Mouse (Mus musculus): ENCODE measurements around the gene Col11a2. TPM values are rescaled to one million over a fixed set of nuclear protein-coding genes. Genes with fewer than 3 reads are reported as not detected.

Gene Col11a2
- polyA plus RNA-seq, 1 experiment from 2014 or later: 0.79 TPM

DNA sequence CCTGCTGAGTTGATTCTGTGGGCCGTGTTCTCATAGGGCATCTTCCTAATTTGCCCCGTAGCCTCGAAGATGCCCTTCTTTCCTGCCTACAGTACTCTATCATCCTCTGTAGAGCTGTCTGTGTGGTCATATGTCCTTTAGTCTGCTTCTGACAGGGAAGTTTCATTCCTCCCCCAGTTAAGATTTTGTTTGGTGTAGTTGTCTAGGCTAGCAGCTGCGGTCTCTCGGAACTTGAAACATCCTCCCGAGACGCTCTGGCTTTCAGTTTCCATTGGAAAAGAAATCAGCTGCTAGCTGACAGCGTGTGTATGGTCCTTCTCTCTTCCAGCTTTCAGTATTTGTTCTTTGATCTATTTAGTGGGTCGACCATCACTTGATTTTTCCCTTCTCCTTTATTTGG is 65.6 kb downstream of the Col11a2 start:
- peaks cover 3% of the 10 kb centered on the region; the same call in 1 of the 2 replicates for H3K27me3 ChIP-seq
- H3K4me3 ChIP-seq (replicated peaks): no peak overlapping the region
- H3K27ac ChIP-seq (replicated peaks): no peak overlapping the region
- no peak overlapping the region for H3K4me2 ChIP-seq
- 76% methylated on average over 9 of the region's 9 CpGs for WGBS (ENCODE audit: insufficient replicate concordance)
- no peak overlapping the region for H3K9ac ChIP-seq
- peaks cover 2% of the 10 kb centered on the region; the same call in 1 of the 2 replicates for H3K4me1 ChIP-seq (replicated peaks)
- no peaks in the 10 kb centered on the region for H3K9me3 ChIP-seq (replicated peaks)
- peaks cover 10% of the 10 kb centered on the region for H3K36me3 ChIP-seq (replicated peaks)
- no peak for ATAC-seq (ENCODE audit: insufficient read depth)

DNA sequence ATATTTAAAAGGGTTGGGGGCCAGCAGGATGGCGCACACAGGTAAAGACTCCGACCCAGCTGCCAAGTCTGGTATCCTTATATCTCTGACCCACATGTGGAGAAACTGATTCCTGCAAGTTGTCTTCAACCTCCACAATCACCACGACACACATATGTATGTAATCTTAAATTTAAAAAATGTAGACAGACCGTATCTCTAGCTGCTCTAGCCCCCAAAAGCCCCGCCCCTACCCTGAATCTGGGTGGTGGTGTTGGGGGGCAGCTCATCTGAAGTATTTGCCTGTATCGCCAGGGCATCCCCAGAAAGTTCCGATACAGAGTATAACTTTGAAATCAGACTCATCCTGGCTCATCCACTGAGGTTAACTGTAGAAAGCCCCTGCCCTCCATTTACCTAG is 67.3 kb downstream of the Col11a2 start:
- Histone ChIP-seq H3K4me1 (replicated peaks) (peaks cover 2% of the 10 kb centered on the region; the same call in 1 of the 2 replicates), H3K27me3 (no peaks in the 10 kb centered on the region), H3K4me2 (no peak overlapping the region), H3K9me3 (replicated peaks) (no peaks in the 10 kb centered on the region), H3K9ac (no peak overlapping the region), H3K27ac (replicated peaks) (no peak overlapping the region), H3K36me3 (replicated peaks) (peaks cover 27% of the 10 kb centered on the region), H3K4me3 (replicated peaks) (no peak overlapping the region)
- WGBS (ENCODE audit: insufficient replicate concordance): 66% methylated on average over 7 of the region's 7 CpGs
- ATAC-seq (ENCODE audit: insufficient read depth): no peak

DNA sequence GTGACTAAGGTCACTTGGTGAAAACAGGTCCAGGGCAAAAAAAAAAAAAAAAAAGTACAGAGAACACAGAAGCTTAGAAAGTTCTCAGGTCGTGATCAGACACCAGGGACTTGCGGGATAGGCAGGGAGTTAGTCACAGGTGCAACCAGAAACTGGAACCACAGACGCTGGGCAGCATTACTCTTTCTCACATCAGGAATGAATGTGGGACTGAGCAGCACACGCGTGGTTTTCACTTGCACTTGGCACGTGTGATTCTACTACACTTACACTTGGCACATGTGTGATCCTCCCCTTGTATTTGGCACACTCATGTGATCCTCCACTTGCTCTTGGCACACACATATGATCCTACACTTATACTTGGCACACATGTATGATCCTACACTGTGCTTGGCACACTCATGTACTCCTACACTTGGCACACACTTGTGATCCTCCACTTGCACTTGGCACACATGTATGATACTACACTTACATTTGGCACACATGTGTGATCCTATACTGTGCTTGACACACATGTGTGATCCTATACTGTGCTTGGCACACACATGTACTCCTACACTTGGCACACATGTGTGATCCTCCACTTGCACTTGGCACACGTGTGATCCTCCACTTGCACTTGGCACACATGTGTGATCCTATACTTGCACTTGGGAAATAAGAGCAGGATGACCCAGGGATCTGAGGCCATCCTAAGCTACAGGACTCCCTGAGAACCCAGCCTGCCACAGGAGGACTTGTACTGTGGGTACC is 68.1 kb downstream of the Col11a2 start:
- Histone ChIP-seq H3K27ac (replicated peaks) (no peak overlapping the region), H3K27me3 (no peaks in the 10 kb centered on the region), H3K4me3 (replicated peaks) (no peak overlapping the region), H3K9ac (no peak overlapping the region), H3K4me2 (no peak overlapping the region), H3K4me1 (replicated peaks) (no peaks in the 10 kb centered on the region), H3K36me3 (replicated peaks) (peaks cover 35% of the 10 kb centered on the region), H3K9me3 (replicated peaks) (no peaks in the 10 kb centered on the region)
- WGBS (ENCODE audit: insufficient replicate concordance): 77% methylated on average over 7 of the region's 7 CpGs
- no peak for ATAC-seq (ENCODE audit: insufficient read depth)

DNA sequence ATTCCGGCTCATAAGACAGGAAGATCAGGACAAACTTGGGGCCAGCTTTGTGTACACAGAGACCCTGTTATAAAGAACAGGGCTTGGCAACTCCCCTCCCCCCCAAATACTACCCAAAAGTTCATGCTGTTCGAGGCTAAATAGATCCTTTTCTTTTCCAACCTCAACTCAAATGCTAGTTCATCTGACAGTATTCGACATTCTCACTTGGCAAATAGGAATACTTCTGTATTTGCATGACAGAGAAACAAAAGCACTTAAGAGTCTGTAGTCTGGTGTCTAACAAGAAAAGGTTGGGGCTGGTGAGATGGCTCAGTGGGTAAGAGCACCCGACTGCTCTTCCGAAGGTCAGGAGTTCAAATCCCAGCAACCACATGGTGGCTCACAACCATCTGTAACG is 69.2 kb downstream of the Col11a2 start:
- Histone ChIP-seq H3K4me3 (replicated peaks) (no peak overlapping the region), H3K4me1 (replicated peaks) (no peaks in the 10 kb centered on the region), H3K27ac (replicated peaks) (no peak overlapping the region), H3K27me3 (no peaks in the 10 kb centered on the region), H3K36me3 (replicated peaks) (peaks cover 46% of the 10 kb centered on the region), H3K4me2 (no peak overlapping the region), H3K9me3 (replicated peaks) (no peaks in the 10 kb centered on the region), H3K9ac (no peak overlapping the region)
- 80% methylated on average over 6 of the region's 6 CpGs for WGBS (ENCODE audit: insufficient replicate concordance)
- ATAC-seq (ENCODE audit: insufficient read depth): no peak

DNA sequence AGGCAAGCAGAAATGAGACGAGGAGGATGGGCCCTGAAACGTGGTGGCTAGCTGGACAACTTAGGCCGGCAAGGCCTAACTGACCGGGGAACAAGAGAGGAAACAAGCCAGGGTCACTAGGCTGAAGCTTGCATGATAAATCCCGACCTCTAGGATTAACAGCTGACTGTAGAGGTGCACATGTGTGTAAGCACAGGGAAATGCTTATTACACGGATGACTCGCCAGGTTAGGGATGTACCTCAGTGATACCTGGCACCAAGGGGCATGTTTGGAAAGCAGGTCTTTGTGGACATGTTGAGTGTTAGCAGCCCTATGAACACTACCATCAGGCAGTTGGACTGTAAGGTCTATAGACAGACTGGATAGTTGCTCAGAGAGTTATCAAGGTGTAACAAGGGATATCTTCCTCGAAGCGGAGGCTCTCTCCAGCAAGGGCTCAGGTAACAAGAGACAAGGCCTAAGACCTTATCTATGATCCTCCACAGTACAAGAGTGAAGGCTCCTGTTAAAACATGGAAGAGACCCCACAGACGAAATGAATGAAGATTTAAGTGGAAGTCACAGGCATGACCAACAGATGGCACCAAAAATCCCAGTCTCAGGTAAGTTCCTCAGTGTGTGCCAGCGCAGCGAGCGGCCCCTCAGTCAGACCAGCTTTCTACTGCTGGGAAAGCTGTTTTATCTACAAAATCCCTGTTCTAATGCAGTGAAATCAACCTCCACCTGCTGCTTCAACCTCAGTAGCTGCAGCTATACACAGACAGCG is 70.0 kb downstream of the Col11a2 start:
- 0 out of 2 replicates have a peak overlapping the region, but pooled peaks have one; percentile 24 for H3K27ac ChIP-seq (replicated peaks)
- no peak overlapping the region for H3K4me2 ChIP-seq
- no peak for ATAC-seq (ENCODE audit: insufficient read depth)
- no peaks in the 10 kb centered on the region for H3K9me3 ChIP-seq (replicated peaks)
- 70% methylated on average over 14 of the region's 14 CpGs for WGBS (ENCODE audit: insufficient replicate concordance)
- H3K36me3 ChIP-seq (replicated peaks): peaks cover 54% of the 10 kb centered on the region
- no peaks in the 10 kb centered on the region for H3K27me3 ChIP-seq
- H3K9ac ChIP-seq: no peak overlapping the region
- H3K4me1 ChIP-seq (replicated peaks): no peaks in the 10 kb centered on the region
- H3K4me3 ChIP-seq (replicated peaks): no peak overlapping the region

DNA sequence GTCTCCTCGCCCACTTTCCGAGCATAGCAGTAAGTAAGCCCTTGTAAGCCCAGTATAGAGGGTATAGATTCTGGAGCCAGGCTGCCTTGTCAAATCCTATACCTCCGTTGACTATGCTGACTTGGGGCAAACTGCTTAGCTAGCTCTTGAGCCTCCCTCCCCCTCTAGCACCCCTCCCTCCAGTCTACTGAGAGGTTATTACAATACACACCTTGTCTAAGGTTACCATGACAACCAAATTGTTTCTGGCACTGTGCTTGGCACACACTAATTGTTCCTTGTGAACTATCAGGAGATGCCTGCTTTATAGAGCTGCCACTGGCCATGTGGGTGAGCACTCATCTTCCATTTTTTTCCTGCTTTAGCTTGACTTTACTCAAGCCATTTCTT is 70.6 kb downstream of the Col11a2 start:
- no peak overlapping the region for H3K9ac ChIP-seq
- H3K4me3 ChIP-seq (replicated peaks): no peak overlapping the region
- H3K9me3 ChIP-seq (replicated peaks): no peaks in the 10 kb centered on the region
- H3K4me2 ChIP-seq: no peak overlapping the region
- peaks cover 60% of the 10 kb centered on the region for H3K36me3 ChIP-seq (replicated peaks)
- peaks cover 2% of the 10 kb centered on the region for H3K4me1 ChIP-seq (replicated peaks)
- H3K27me3 ChIP-seq: no peaks in the 10 kb centered on the region
- H3K27ac ChIP-seq (replicated peaks): 0 out of 2 replicates have a peak overlapping the region, but pooled peaks have one; percentile 24
- no peak for ATAC-seq (ENCODE audit: insufficient read depth)
- WGBS (ENCODE audit: insufficient replicate concordance): 69% methylated on average over 3 of the region's 3 CpGs

DNA sequence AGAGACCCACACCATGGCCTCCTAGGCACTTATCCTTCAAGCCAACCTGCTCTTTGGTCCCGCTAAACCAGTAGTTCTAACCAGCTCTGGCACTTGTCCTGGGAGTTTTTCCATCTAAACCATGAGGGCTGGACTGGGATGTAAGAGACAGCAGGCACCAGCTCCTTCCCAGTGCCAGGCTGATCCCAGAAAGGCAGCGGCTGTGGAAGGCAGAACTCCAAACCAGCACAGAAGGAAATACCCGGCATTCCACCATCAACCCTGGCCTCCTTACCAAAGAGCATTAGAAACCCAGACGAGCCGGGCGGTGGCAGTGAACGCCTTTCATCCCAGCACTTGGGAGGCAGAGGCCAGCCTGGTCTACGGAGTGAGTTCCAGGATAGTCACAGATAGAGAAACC is 71.1 kb downstream of the Col11a2 start:
- H3K27ac ChIP-seq (replicated peaks): 0 out of 2 replicates have a peak overlapping the region, but pooled peaks have one; percentile 24
- WGBS (ENCODE audit: insufficient replicate concordance): 81% methylated on average over 8 of the region's 8 CpGs
- peaks cover 7% of the 10 kb centered on the region for H3K4me1 ChIP-seq (replicated peaks)
- H3K4me2 ChIP-seq: no peak overlapping the region
- no peak overlapping the region for H3K4me3 ChIP-seq (replicated peaks)
- no peaks in the 10 kb centered on the region for H3K9me3 ChIP-seq (replicated peaks)
- no peak for ATAC-seq (ENCODE audit: insufficient read depth)
- H3K36me3 ChIP-seq (replicated peaks): peaks cover 65% of the 10 kb centered on the region
- no peak overlapping the region for H3K9ac ChIP-seq
- H3K27me3 ChIP-seq: no peaks in the 10 kb centered on the region

DNA sequence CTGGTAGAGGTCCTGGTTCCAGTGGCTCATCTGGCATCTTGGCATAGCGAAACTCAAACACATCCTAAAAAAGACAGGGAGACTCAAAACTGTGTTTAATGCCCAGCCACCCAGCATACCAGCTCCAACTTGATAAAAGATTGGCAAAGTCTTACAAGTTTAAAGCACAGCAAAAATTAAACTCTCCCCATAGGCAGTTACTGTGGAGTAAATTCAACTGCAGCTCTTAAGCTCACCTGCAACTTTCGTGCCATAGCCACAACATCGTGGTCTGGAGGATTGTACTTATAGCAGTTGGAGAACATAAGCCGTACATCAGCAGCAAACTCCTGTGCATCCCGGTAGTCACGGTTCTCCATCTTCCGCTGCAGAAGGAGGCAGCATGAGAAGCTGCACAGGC is 74.9 kb downstream of the Col11a2 start:
- Histone ChIP-seq H3K36me3 (replicated peaks) (peaks cover 97% of the 10 kb centered on the region), H3K27me3 (no peaks in the 10 kb centered on the region), H3K9me3 (replicated peaks) (no peaks in the 10 kb centered on the region), H3K4me2 (no peak overlapping the region), H3K9ac (no peak overlapping the region), H3K27ac (replicated peaks) (no peak overlapping the region), H3K4me3 (replicated peaks) (no peak overlapping the region), H3K4me1 (replicated peaks) (peaks cover 31% of the 10 kb centered on the region)
- ATAC-seq (ENCODE audit: insufficient read depth): no peak
- WGBS (ENCODE audit: insufficient replicate concordance): 89% methylated on average over 7 of the region's 7 CpGs

MicroRNA genes within 50 kb of the gene (microRNA counts, 519-probe panel; counts per million panel counts)
- microRNA mmu-miR-219: not detected

Small RNA genes within 50 kb of the gene (microRNA-seq; reads per million reads assigned to microRNA genes)
- gene Mir219a-1: not detected
- not detected for gene Mir219c

Other genes starting within 250 kb of the Col11a2 start
- 10.4 and 12.8 TPM in 2 replicates for gene Kank3, start 228.9 kb upstream of the Col11a2 start, polyA plus RNA-seq (2015; fragmentation: Nextera tagmentation; extraction: Ambion mirVana)
- 356 and 444 TPM in 2 replicates for gene Rps28, start 214.9 kb upstream of the Col11a2 start, polyA plus RNA-seq (2015; fragmentation: Nextera tagmentation; extraction: Ambion mirVana)
- 240 and 251 TPM in 2 replicates for gene Ndufa7, start 214.9 kb upstream of the Col11a2 start, polyA plus RNA-seq (2015; fragmentation: Nextera tagmentation; extraction: Ambion mirVana)
- gene Cd320, start 196.3 kb upstream of the Col11a2 start, polyA plus RNA-seq (2015; fragmentation: Nextera tagmentation; extraction: Ambion mirVana): 14.4 and 14.7 TPM in 2 replicates
- gene Gm7029, start 165.6 kb upstream of the Col11a2 start, polyA plus RNA-seq (2015; fragmentation: Nextera tagmentation; extraction: Ambion mirVana): not detected in 2 replicates
- 7.5 and 8.3 TPM in 2 replicates for gene Kifc1, start 148.8 kb upstream of the Col11a2 start, polyA plus RNA-seq (2015; fragmentation: Nextera tagmentation; extraction: Ambion mirVana)
- gene Platr17, start 134.3 kb upstream of the Col11a2 start, polyA plus RNA-seq (2015; fragmentation: Nextera tagmentation; extraction: Ambion mirVana): 0.35 and 0.38 TPM in 2 replicates
- gene Daxx, start 130.0 kb upstream of the Col11a2 start, polyA plus RNA-seq (2015; fragmentation: Nextera tagmentation; extraction: Ambion mirVana): 18.7 and 20.4 TPM in 2 replicates
- gene Tapbp, start 123.5 kb upstream of the Col11a2 start, polyA plus RNA-seq (2015; fragmentation: Nextera tagmentation; extraction: Ambion mirVana): 33.3 and 35.7 TPM in 2 replicates
- gene Zbtb22, start 123.5 kb upstream of the Col11a2 start, polyA plus RNA-seq (2015; fragmentation: Nextera tagmentation; extraction: Ambion mirVana): 8.2 and 9.8 TPM in 2 replicates
- 8.2 and 10.2 TPM in 2 replicates for gene Rgl2, start 109.9 kb upstream of the Col11a2 start, polyA plus RNA-seq (2015; fragmentation: Nextera tagmentation; extraction: Ambion mirVana)
- 89.6 and 96.8 TPM in 2 replicates for gene Pfdn6, start 99.1 kb upstream of the Col11a2 start, polyA plus RNA-seq (2015; fragmentation: Nextera tagmentation; extraction: Ambion mirVana)
- 18.4 and 19.3 TPM in 2 replicates for gene Wdr46, start 98.8 kb upstream of the Col11a2 start, polyA plus RNA-seq (2015; fragmentation: Nextera tagmentation; extraction: Ambion mirVana)
- 2.4 and 2.5 TPM in 2 replicates for gene B3galt4, start 87.9 kb upstream of the Col11a2 start, polyA plus RNA-seq (2015; fragmentation: Nextera tagmentation; extraction: Ambion mirVana)
- gene Vps52, start 83.6 kb upstream of the Col11a2 start, polyA plus RNA-seq (2015; fragmentation: Nextera tagmentation; extraction: Ambion mirVana): 23.3 and 24.6 TPM in 2 replicates
- gene Rps18, start 83.4 kb upstream of the Col11a2 start, polyA plus RNA-seq (2015; fragmentation: Nextera tagmentation; extraction: Ambion mirVana): 939 and 1,010 TPM in 2 replicates
- 123 and 165 TPM in 2 replicates for gene H2-K1, start 39.1 kb upstream of the Col11a2 start, polyA plus RNA-seq (2015; fragmentation: Nextera tagmentation; extraction: Ambion mirVana)
- gene Ring1, start 14.8 kb upstream of the Col11a2 start, polyA plus RNA-seq (2015; fragmentation: Nextera tagmentation; extraction: Ambion mirVana): 5.5 and 7.2 TPM in 2 replicates
- gene H2-Ke6, start 11.4 kb upstream of the Col11a2 start, polyA plus RNA-seq (2015; fragmentation: Nextera tagmentation; extraction: Ambion mirVana): 30.7 and 37.0 TPM in 2 replicates
- 56.3 and 68.5 TPM in 2 replicates for gene Slc39a7, start 7.8 kb upstream of the Col11a2 start, polyA plus RNA-seq (2015; fragmentation: Nextera tagmentation; extraction: Ambion mirVana)
- 16.7 and 19.3 TPM in 2 replicates for gene Rxrb, start 7.6 kb upstream of the Col11a2 start, polyA plus RNA-seq (2015; fragmentation: Nextera tagmentation; extraction: Ambion mirVana)
- gene H2-Oa, start 52.9 kb downstream of the Col11a2 start, polyA plus RNA-seq (2015; fragmentation: Nextera tagmentation; extraction: Ambion mirVana): 0.17 and 0.40 TPM in 2 replicates
- 6.4 TPM in 2 replicates for gene H2-DMa, start 80.1 kb downstream of the Col11a2 start, polyA plus RNA-seq (2015; fragmentation: Nextera tagmentation; extraction: Ambion mirVana)
- gene Brd2, start 83.2 kb downstream of the Col11a2 start, polyA plus RNA-seq (2015; fragmentation: Nextera tagmentation; extraction: Ambion mirVana): 37.8 and 40.1 TPM in 2 replicates
- gene H2-DMb2, start 103.9 kb downstream of the Col11a2 start, polyA plus RNA-seq (2015; fragmentation: Nextera tagmentation; extraction: Ambion mirVana): 0.54 and 1.0 TPM in 2 replicates
- 1.6 and 1.7 TPM in 2 replicates for gene H2-DMb1, start 113.6 kb downstream of the Col11a2 start, polyA plus RNA-seq (2015; fragmentation: Nextera tagmentation; extraction: Ambion mirVana)
- gene Tap1, start 148.1 kb downstream of the Col11a2 start, polyA plus RNA-seq (2015; fragmentation: Nextera tagmentation; extraction: Ambion mirVana): 4.2 and 4.8 TPM in 2 replicates
- gene Psmb9, start 148.3 kb downstream of the Col11a2 start, polyA plus RNA-seq (2015; fragmentation: Nextera tagmentation; extraction: Ambion mirVana): 10.6 and 11.2 TPM in 2 replicates
- gene Psmb8, start 158.3 kb downstream of the Col11a2 start, polyA plus RNA-seq (2015; fragmentation: Nextera tagmentation; extraction: Ambion mirVana): 21.9 and 22.8 TPM in 2 replicates
- 7.2 and 7.4 TPM in 2 replicates for gene Tap2, start 164.1 kb downstream of the Col11a2 start, polyA plus RNA-seq (2015; fragmentation: Nextera tagmentation; extraction: Ambion mirVana)
- 0.31 and 0.51 TPM in 2 replicates for gene H2-Ob, start 199.5 kb downstream of the Col11a2 start, polyA plus RNA-seq (2015; fragmentation: Nextera tagmentation; extraction: Ambion mirVana)
- 6.6 and 9.3 TPM in 2 replicates for gene H2-Ab1, start 218.3 kb downstream of the Col11a2 start, polyA plus RNA-seq (2015; fragmentation: Nextera tagmentation; extraction: Ambion mirVana)
- 2.6 and 2.8 TPM in 2 replicates for gene H2-Aa, start 248.4 kb downstream of the Col11a2 start, polyA plus RNA-seq (2015; fragmentation: Nextera tagmentation; extraction: Ambion mirVana)